Mouse (Mus musculus) heart, postnatal 4 days (tissue): ENCODE results near the gene Hells. TPM values are rescaled to one million over a fixed set of nuclear protein-coding genes. Genes with fewer than 3 reads are reported as not detected.

Experiments used
- microRNA-seq, 2 experiments: library from miRNA; unstranded; fragments of <30 nt; microRNA quantifications; one replicate each; pipeline ENCODE4 v1.2.0; 2021 to 2022
- total RNA-seq, 2 experiments: library from RNA; stranded (reverse); gene quantifications; 2 replicates each; pipeline ENCODE4 v1.2.3; 2021

The Hells gene
- total RNA-seq, 2 experiments from 2014 or later, result 23.0 to 25.2 TPM

Small RNAs within 50 kb of the gene (microRNA-seq; reads per million reads assigned to microRNA genes)
- gene Gm23800, result 0 reads per million in 2 experiments

Other genes starting within 250 kb of the Hells start
- 1 to 10 TPM; 6.6 to 6.9 TPM for gene Noc3l, start 111.7 kb upstream of the Hells start, total RNA-seq
- 1 to 10 TPM; 6.1 TPM for gene Tbc1d12, start 94.3 kb upstream of the Hells start, total RNA-seq
- not detected for gene Cyp2c55, start 76.1 kb downstream of the Hells start, total RNA-seq
- gene Cyp2c65, start 130.1 kb downstream of the Hells start, total RNA-seq, result not detected
- not detected for gene Cyp2c66, start 183.0 kb downstream of the Hells start, total RNA-seq